Mouse (Mus musculus) left cerebral cortex, adult 2 months (tissue): ENCODE data around the gene Flrt1. TPM values are rescaled to one million over a fixed set of nuclear protein-coding genes. Genes with fewer than 3 reads are reported as not detected.
A peak's percentile ranks its signal among the peaks of the same experiment; 100 is the strongest.

Experiments used
- DNase-seq, 2 experiments: peaks; one replicate each; pipeline ENCODE4 v3.0.0; 2021 to 2022; ENCODE audit warnings: low spot score in 2 of 2, mixed read lengths in 1 of 2; ENCODE audit errors: extremely low spot score in 1 of 2
- H3K27ac ChIP-seq: fragments of 200-600 bp; 2 replicates; pipeline ENCODE4 v1.8.1; 2022
- H3K4me3 ChIP-seq: fragments of 200-600 bp; 2 replicates; pipeline ENCODE4 v1.8.1; 2022
- CTCF ChIP-seq: fragments of 200-600 bp; IDR thresholded peaks from 2 replicates; pipeline ENCODE4 v1.8.1; 2022; ENCODE audit warnings: antibody characterized with exemption, mild to moderate bottlenecking, moderate library complexity
- intact Hi-C: fragments of 180-260 bp; cut with DNase I; formaldehyde crosslinking; loops from one replicate; pipeline ENCODE4 v1.15.1; 2025
- total RNA-seq, 2 experiments: library from RNA; stranded (reverse); gene quantifications; 2 replicates each; pipeline ENCODE4 v1.2.3; 2021

Gene Flrt1
- total RNA-seq, 2 experiments from 2014 or later: 41.4 to 43.0 TPM

- H3K27ac ChIP-seq: no peak overlapping the region
Measured at GRCm38 (mm10) chr19:7112628-7113027, 7.1 kb upstream of the Flrt1 start.

GRCm38 (mm10) chr19:7111710-7112109 is 6.2 kb upstream of the Flrt1 start:
- no peak for DNase-seq
- intact Hi-C loops: no loop called here
- TF ChIP-seq CTCF: no peak
- H3K4me3 ChIP-seq: no peak overlapping the region
- H3K27ac ChIP-seq: no peak overlapping the region

More at GRCm38 (mm10) chr19:7112628-7113027, 7.1 kb upstream of the Flrt1 start:
- no peak overlapping the region for H3K4me3 ChIP-seq
- DNase-seq: no peak
- intact Hi-C loops: no loop called here
- TF ChIP-seq CTCF: no peak

DNA sequence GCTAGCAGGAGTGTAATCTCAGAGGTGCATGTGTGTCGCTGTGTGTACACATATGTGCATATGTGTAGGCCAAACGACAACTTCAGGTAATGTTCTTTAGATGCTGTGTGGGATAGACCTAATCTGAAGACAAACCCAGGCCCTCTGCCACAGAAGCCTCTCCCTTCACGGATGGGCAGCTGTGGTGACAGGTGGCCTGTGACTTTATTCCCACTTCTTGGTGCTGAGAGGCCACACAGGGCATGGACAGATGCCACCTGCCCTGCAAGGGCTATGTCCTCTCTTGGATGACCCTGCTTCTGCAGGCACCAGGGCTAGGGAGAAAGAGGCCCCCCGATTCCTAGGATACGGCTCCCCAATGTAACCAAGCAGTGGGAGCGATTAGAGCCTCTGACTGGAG is 5.8 kb upstream of the Flrt1 start:
- no peak for TF ChIP-seq CTCF
- Histone ChIP-seq H3K27ac (no peak overlapping the region), H3K4me3 (no peak overlapping the region)
- no peak for DNase-seq
- intact Hi-C loops: no loop called here

GRCm38 (mm10) chr19:7110875-7111274 is 5.3 kb upstream of the Flrt1 start:
- intact Hi-C loops: no loop called here
- TF ChIP-seq CTCF: no peak

GRCm38 (mm10) chr19:7110097-7110496 is 4.6 kb upstream of the Flrt1 start:
- Histone ChIP-seq H3K27ac (no peak overlapping the region), H3K4me3 (no peak overlapping the region)
- TF ChIP-seq CTCF: no peak
- DNase-seq: no peak
- intact Hi-C loops: no loop called here

More at GRCm38 (mm10) chr19:7110875-7111274, 5.3 kb upstream of the Flrt1 start:
- Histone ChIP-seq H3K4me3 (no peak overlapping the region), H3K27ac (no peak overlapping the region)
- DNase-seq: no peak

DNA sequence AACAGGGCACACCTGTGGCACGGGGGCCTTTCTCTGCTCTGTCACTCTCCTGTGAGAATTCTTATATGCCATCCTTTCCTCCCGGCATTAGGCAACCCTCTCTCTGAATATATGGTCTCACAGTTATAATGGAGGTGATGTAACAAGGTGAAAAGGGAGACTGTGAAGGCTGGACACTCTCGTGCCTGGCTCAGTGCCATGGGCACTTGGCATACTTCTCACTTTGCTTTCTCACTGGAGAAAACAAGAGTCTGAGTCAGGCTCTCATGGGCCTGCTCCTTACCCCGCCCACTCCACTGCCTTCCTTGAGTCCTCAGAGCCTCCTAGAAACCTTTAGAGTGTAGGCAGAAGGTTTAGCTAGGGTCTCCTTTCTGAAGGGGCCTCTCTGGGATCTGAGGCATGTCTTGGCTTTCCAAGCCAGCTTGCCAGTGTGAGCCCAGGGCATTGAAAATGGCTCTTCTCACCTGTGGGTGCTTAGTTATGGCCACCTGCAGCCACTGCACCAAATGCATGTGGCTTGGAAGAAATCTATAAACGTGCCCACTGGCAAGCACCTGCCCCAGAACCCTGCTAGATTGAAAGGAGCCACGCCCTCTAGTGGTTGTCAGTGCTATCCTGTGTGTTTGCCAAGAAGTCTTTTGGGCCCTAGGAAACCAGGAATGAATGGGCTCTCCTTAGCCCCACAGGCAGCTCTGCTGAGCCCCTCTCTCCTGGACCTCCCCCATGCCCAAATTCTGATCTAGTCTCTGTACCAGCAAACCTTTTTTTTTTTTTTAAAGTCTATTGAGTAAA is 2.8 kb upstream of the Flrt1 start:
- TF ChIP-seq CTCF: peak; percentile 43
- no peak for DNase-seq
- intact Hi-C loops: no loop called here
- H3K4me3 ChIP-seq: no peak overlapping the region
- no peak overlapping the region for H3K27ac ChIP-seq

GRCm38 (mm10) chr19:7107174-7107573 is 1.6 kb upstream of the Flrt1 start:
- DNase-seq: no peak
- intact Hi-C loops: no loop called here
- no peak overlapping the region for H3K4me3 ChIP-seq
- H3K27ac ChIP-seq: no peak overlapping the region
- no peak for TF ChIP-seq CTCF

GRCm38 (mm10) chr19:7106566-7106965 is 1.0 kb upstream of the Flrt1 start:
- intact Hi-C loops: no loop called here
- DNase-seq: no peak
- no peak overlapping the region for H3K4me3 ChIP-seq
- TF ChIP-seq CTCF: no peak
- no peak overlapping the region for H3K27ac ChIP-seq

GRCm38 (mm10) chr19:7103993-7104401 is 1.5 kb downstream of the Flrt1 start:
- no peak for DNase-seq
- intact Hi-C loops: no loop called here
- H3K4me3 ChIP-seq: no peak overlapping the region
- no peak; the same call in 1 of the 2 replicates for TF ChIP-seq CTCF
- no peak overlapping the region; the same call in 1 of the 2 replicates for H3K27ac ChIP-seq

- no peak overlapping the region; the same call in 1 of the 2 replicates for H3K27ac ChIP-seq
- intact Hi-C loops: no loop called here
- DNase-seq: no peak
- no peak for TF ChIP-seq CTCF
- no peak overlapping the region for H3K4me3 ChIP-seq
Measured at GRCm38 (mm10) chr19:7103349-7103992, 2.1 kb downstream of the Flrt1 start.

DNA sequence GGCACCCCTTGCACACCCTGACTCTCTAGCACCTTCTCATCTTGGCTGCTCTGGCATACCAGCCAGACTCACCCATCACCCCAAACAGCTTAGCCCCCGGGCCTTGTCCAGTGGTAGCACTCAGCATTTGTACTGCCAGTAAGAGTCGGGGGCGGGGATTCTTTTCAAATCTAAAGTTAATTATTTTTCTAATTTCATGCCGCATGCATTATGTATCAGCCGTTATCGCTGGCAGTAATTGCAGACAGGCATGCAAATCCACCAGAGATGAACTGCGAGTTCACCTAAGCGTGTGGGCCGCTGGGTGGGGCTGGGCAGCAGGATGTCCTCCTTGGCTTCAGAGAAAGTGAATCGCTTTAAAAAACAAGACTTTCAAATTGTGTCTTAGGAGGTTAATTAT is 3.5 kb downstream of the Flrt1 start:
- Histone ChIP-seq H3K4me3 (no peak overlapping the region), H3K27ac (no peak overlapping the region)
- no peak for DNase-seq
- no peak for TF ChIP-seq CTCF
- intact Hi-C loops: no loop called here

- H3K4me3 ChIP-seq: no peak overlapping the region
- no peak overlapping the region for H3K27ac ChIP-seq
- DNase-seq: no peak
- TF ChIP-seq CTCF: no peak
- intact Hi-C loops: no loop called here
Measured at GRCm38 (mm10) chr19:7099620-7100155, 5.8 kb downstream of the Flrt1 start.
